Mouse (Mus musculus) MEL (cell line): ENCODE data around the gene Tnrc6c. TPM values are rescaled to one million over a fixed set of nuclear protein-coding genes. Genes with fewer than 3 reads are reported as not detected.

Experiments
- DNase-seq: peaks from one replicate; pipeline ENCODE4 v3.0.0; 2011; ENCODE audit warnings: low read depth, low spot score
- H3K27ac ChIP-seq: 2 replicates; pipeline ENCODE4 v1.5.1; 2012; ENCODE audit warnings: low read depth, mild to moderate bottlenecking, control low read depth, low read length, moderate library complexity; ENCODE audit not compliant: control insufficient read depth
- H3K27me3 ChIP-seq, 2 experiments: fragments of 150-350 bp in 1 of 2; sonication (generic) in 1 of 2; 2 replicates each; pipeline ENCODE4 v1.6.1; 2012; ENCODE audit warnings: low read length in 2 of 2, mild to moderate bottlenecking in 2 of 2, improper control_type of control experiment in 1 of 2, moderate library complexity in 1 of 2; ENCODE audit not compliant: insufficient read depth in 2 of 2, control insufficient read depth in 1 of 2
- H3K36me3 ChIP-seq, 2 experiments: 2 replicates each; pipeline ENCODE4 v1.6.1; 2012 to 2014; ENCODE audit warnings: low read length in 2 of 2, improper control_type of control experiment in 1 of 2, inconsistent platforms in 1 of 2, mild to moderate bottlenecking in 1 of 2; ENCODE audit not compliant: insufficient read depth in 2 of 2, control insufficient read depth in 1 of 2
- H3K4me1 ChIP-seq, 2 experiments: fragments of 150-350 bp in 1 of 2; sonication (generic) in 1 of 2; 2 replicates each; pipeline ENCODE4 v1.6.1; 2012; ENCODE audit warnings: low read length in 2 of 2, improper control_type of control experiment in 1 of 2, mild to moderate bottlenecking in 1 of 2; ENCODE audit not compliant: insufficient read depth in 2 of 2, control insufficient read depth in 1 of 2
- H3K4me3 ChIP-seq, 2 experiments: fragments of 150-350 bp in 1 of 2; sonication (generic) in 1 of 2; 2 replicates each; pipeline ENCODE4 v1.5.1; 2012; ENCODE audit warnings: low read depth in 2 of 2, low read length in 2 of 2, mild to moderate bottlenecking in 2 of 2, moderate library complexity in 2 of 2, control low read depth in 1 of 2, improper control_type of control experiment in 1 of 2; ENCODE audit not compliant: control insufficient read depth in 1 of 2, insufficient read depth in 1 of 2
- H3K79me2 ChIP-seq: 2 replicates; pipeline ENCODE4 v1.6.1; 2012; ENCODE audit warnings: mild to moderate bottlenecking, low read length, moderate library complexity; ENCODE audit not compliant: control insufficient read depth, poor library complexity, insufficient read depth
- H3K9ac ChIP-seq: 2 replicates; pipeline ENCODE4 v1.6.1; 2012; ENCODE audit warnings: low read depth, mild to moderate bottlenecking, control low read depth, low read length, moderate library complexity; ENCODE audit not compliant: control insufficient read depth, poor library complexity, severe bottlenecking
- H3K9me3 ChIP-seq: fragments of 150-350 bp; sonication (generic); replicated peaks from 2 replicates; pipeline ENCODE4 v1.6.1; 2012; ENCODE audit warnings: mild to moderate bottlenecking, low read length, improper control_type of control experiment, moderate library complexity; ENCODE audit not compliant: insufficient read depth
- CHD1 ChIP-seq: IDR thresholded peaks from 2 replicates; pipeline ENCODE4 v1.6.1; 2012; ENCODE audit warnings: low read depth, mild to moderate bottlenecking, inconsistent platforms, low read length, improper control_type of control experiment
- CHD2 ChIP-seq: IDR thresholded peaks from 2 replicates; pipeline ENCODE4 v1.6.1; 2011; ENCODE audit warnings: low read length, improper control_type of control experiment
- CTCF ChIP-seq, 3 experiments: IDR thresholded peaks in 2 of 3; conservative IDR thresholded peaks in 1 of 3; 2 replicates each; pipeline ENCODE4 v1.5.1; 2011 to 2012; ENCODE audit warnings: low read length in 3 of 3, low read depth in 2 of 3, mild to moderate bottlenecking in 2 of 3, improper control_type of control experiment in 1 of 3, inconsistent platforms in 1 of 3, mixed read lengths in 1 of 3, moderate library complexity in 1 of 3; ENCODE audit not compliant: control insufficient read depth in 1 of 3, insufficient read depth in 1 of 3, poor library complexity in 1 of 3, severe bottlenecking in 1 of 3
- E2F4 ChIP-seq: IDR thresholded peaks from 2 replicates; pipeline ENCODE4 v1.6.1; 2011; ENCODE audit warnings: low read depth, low read length, improper control_type of control experiment, borderline replicate concordance
- ELF1 ChIP-seq: IDR thresholded peaks from 2 replicates; pipeline ENCODE4 v1.6.1; 2014; ENCODE audit warnings: low read depth, mild to moderate bottlenecking, inconsistent platforms, low read length, improper control_type of control experiment, moderate library complexity
- EP300 ChIP-seq, 2 experiments: IDR thresholded peaks; 2 replicates each; pipeline ENCODE4 v1.6.1; 2011; ENCODE audit warnings: improper control_type of control experiment in 2 of 2, low read length in 2 of 2, low read depth in 1 of 2, mild to moderate bottlenecking in 1 of 2
- GATA1 ChIP-seq: IDR thresholded peaks from 2 replicates; pipeline ENCODE4 v1.6.1; 2011; ENCODE audit warnings: low read depth, low read length, improper control_type of control experiment
- JUND ChIP-seq: IDR thresholded peaks from 2 replicates; pipeline ENCODE4 v1.6.1; 2011; ENCODE audit warnings: low read depth, mild to moderate bottlenecking, improper control_type of control experiment, low read length
- MAFK ChIP-seq: IDR thresholded peaks from 2 replicates; pipeline ENCODE4 v1.6.1; 2011; ENCODE audit warnings: low read depth, mild to moderate bottlenecking, low read length, improper control_type of control experiment, borderline replicate concordance
- MAX ChIP-seq: IDR thresholded peaks from 2 replicates; pipeline ENCODE4 v1.6.1; 2011; ENCODE audit warnings: low read length, improper control_type of control experiment
- MAZ ChIP-seq: IDR thresholded peaks from 2 replicates; pipeline ENCODE4 v1.6.1; 2012; ENCODE audit warnings: low read depth, mild to moderate bottlenecking, inconsistent platforms, low read length, improper control_type of control experiment
- MEF2A ChIP-seq: IDR thresholded peaks from 2 replicates; pipeline ENCODE4 v1.6.1; 2014; ENCODE audit warnings: low read depth, mild to moderate bottlenecking, inconsistent platforms, low read length, improper control_type of control experiment; ENCODE audit not compliant: poor library complexity, insufficient replicate concordance, severe bottlenecking; ENCODE audit errors: extremely low read depth
- MYB ChIP-seq: IDR thresholded peaks from 2 replicates; pipeline ENCODE4 v1.6.1; 2011; ENCODE audit warnings: mild to moderate bottlenecking, low read depth, low read length, improper control_type of control experiment
- MYC ChIP-seq: IDR thresholded peaks from 2 replicates; pipeline ENCODE4 v1.6.1; 2011; ENCODE audit warnings: low read depth, mild to moderate bottlenecking, low read length, improper control_type of control experiment, moderate library complexity
- NELFE ChIP-seq: IDR thresholded peaks from 2 replicates; pipeline ENCODE4 v1.6.1; 2011; ENCODE audit warnings: low read depth, low read length, improper control_type of control experiment
- NRF1 ChIP-seq: IDR thresholded peaks from 2 replicates; pipeline ENCODE4 v1.6.1; 2014; ENCODE audit warnings: low read depth, mild to moderate bottlenecking, inconsistent platforms, low read length, improper control_type of control experiment, moderate library complexity; ENCODE audit not compliant: poor library complexity, insufficient read depth, severe bottlenecking
- POLR2A ChIP-seq, 2 experiments: IDR thresholded peaks; 2 replicates each; pipeline ENCODE4 v1.6.1; 2011 to 2012; ENCODE audit warnings: low read length in 2 of 2, mild to moderate bottlenecking in 2 of 2, control low read depth in 1 of 2, improper control_type of control experiment in 1 of 2, low read depth in 1 of 2, moderate library complexity in 1 of 2; ENCODE audit not compliant: control insufficient read depth in 1 of 2, insufficient read depth in 1 of 2, poor library complexity in 1 of 2
- POLR2AphosphoS2 ChIP-seq: IDR thresholded peaks from 2 replicates; pipeline ENCODE4 v1.6.1; 2011; ENCODE audit warnings: low read length, improper control_type of control experiment
- POLR2AphosphoS5 ChIP-seq: IDR thresholded peaks from 2 replicates; pipeline ENCODE4 v1.6.1; 2012; ENCODE audit warnings: low read depth, borderline replicate concordance, mild to moderate bottlenecking, inconsistent platforms, low read length, moderate library complexity, mixed read lengths
- RAD21 ChIP-seq: IDR thresholded peaks from 2 replicates; pipeline ENCODE4 v1.6.1; 2011; ENCODE audit warnings: mild to moderate bottlenecking, low read depth, low read length, improper control_type of control experiment
- RCOR1 ChIP-seq: IDR thresholded peaks from 2 replicates; pipeline ENCODE4 v1.6.1; 2012; ENCODE audit warnings: low read depth, mild to moderate bottlenecking, inconsistent platforms, low read length, improper control_type of control experiment
- SIN3A ChIP-seq: IDR thresholded peaks from 2 replicates; pipeline ENCODE4 v1.6.1; 2012; ENCODE audit warnings: low read length, improper control_type of control experiment, inconsistent platforms
- SMC3 ChIP-seq: IDR thresholded peaks from 2 replicates; pipeline ENCODE4 v1.6.1; 2011; ENCODE audit warnings: low read depth, low read length, improper control_type of control experiment
- TAL1 ChIP-seq: IDR thresholded peaks from 2 replicates; pipeline ENCODE4 v1.6.1; 2012; ENCODE audit warnings: mild to moderate bottlenecking, inconsistent platforms, low read length, moderate library complexity, mixed read lengths
- TBP ChIP-seq: IDR thresholded peaks from 2 replicates; pipeline ENCODE4 v1.8.0; 2011; ENCODE audit warnings: low read depth, low read length, improper control_type of control experiment
- TCF12 ChIP-seq: IDR thresholded peaks from 2 replicates; pipeline ENCODE4 v1.6.1; 2014; ENCODE audit warnings: low read depth, mild to moderate bottlenecking, inconsistent platforms, low read length, improper control_type of control experiment, moderate library complexity
- UBTF ChIP-seq: IDR thresholded peaks from 2 replicates; pipeline ENCODE4 v1.6.1; 2012; ENCODE audit warnings: low read depth, mild to moderate bottlenecking, inconsistent platforms, low read length, improper control_type of control experiment, moderate library complexity, borderline replicate concordance; ENCODE audit not compliant: insufficient read depth
- USF1 ChIP-seq: IDR thresholded peaks from 2 replicates; pipeline ENCODE4 v1.6.1; 2014; ENCODE audit warnings: low read depth, mild to moderate bottlenecking, inconsistent platforms, low read length, improper control_type of control experiment, moderate library complexity
- ZKSCAN1 ChIP-seq: IDR thresholded peaks from 2 replicates; pipeline ENCODE4 v1.6.1; 2012; ENCODE audit warnings: low read depth, mild to moderate bottlenecking, inconsistent platforms, low read length, improper control_type of control experiment, moderate library complexity
- ZNF384 ChIP-seq: IDR thresholded peaks from 2 replicates; pipeline ENCODE4 v1.6.1; 2012; ENCODE audit warnings: low read depth, mild to moderate bottlenecking, inconsistent platforms, low read length, improper control_type of control experiment
- polyA plus RNA-seq, 2 experiments: library from polyadenylated mRNA; stranded (reverse) in 1 of 2; unstranded in 1 of 2; fragments of >175 nt in 1 of 2; fragments of >200 nt in 1 of 2; gene quantifications; 2 replicates each; pipeline versions ENCODE4 v1.2.1 to v1.2.4; 2012; ENCODE audit warnings: low replicate concordance in 2 of 2, low read depth in 1 of 2; ENCODE audit not compliant: insufficient read length in 2 of 2, insufficient read depth in 1 of 2, missing spikeins in 1 of 2
- total RNA-seq: library from RNA; depleted of rRNA; stranded (reverse); fragments of 300-350 nt; gene quantifications from 2 replicates; pipeline ENCODE4 v1.2.3, GENCODE M21; 2012

Gene Tnrc6c
- total and polyA plus RNA-seq, 3 experiments, result 16.0 to 19.1 TPM; not detected in 1

GRCm38 (mm10) chr11:117797511-117798159 is 143.5 kb downstream of the Tnrc6c start, which contains the start of gene 6030468B19Rik:
6030468B19Rik (plus strand) TSS chr11:117797660.
- Histone ChIP-seq H3K27me3 (no peaks in the 10 kb centered on the region), H3K9me3 (no peaks in the 10 kb centered on the region), H3K27ac (peak within 1 kb of the TSS; percentile 37), H3K9ac (peak within 1 kb of the TSS; percentile 23), H3K36me3 (peaks cover 0 to 20% of the 10 kb centered on the region in 2 experiments; a peak in 2 of 4 replicates), H3K4me1 (peaks cover 11 to 27% of the 10 kb centered on the region in 2 experiments), H3K4me3 (peak within 1 kb of the TSS; percentile 17 to 18; a peak in 3 of 4 replicates), H3K79me2 (no peaks in the 10 kb centered on the region)
- DNase-seq, result peak; percentile 73
- TF ChIP-seq JUND (no peak), POLR2A (IDR thresholded peaks at IDR 0.05; ENCODE audit: control insufficient read depth in 1 of 2, insufficient read depth in 1 of 2, low read depth in 1 of 2, low read length in 2 of 2, poor library complexity in 1 of 2) (peak in 1 of 2 experiments; percentile 19; a peak in 1 of 4 replicates), CHD2 (no peak), UBTF (no peak), SIN3A (peak; percentile 34; the same call in 1 of the 2 replicates), ELF1 (no peak), CHD1 (no peak), SMC3 (no peak), NRF1 (peak; percentile 37; the same call in 1 of the 2 replicates), MAX (peak; percentile 68; the same call in 1 of the 2 replicates), RAD21 (no peak), EP300 (IDR thresholded peaks at IDR 0.05; ENCODE audit: low read depth in 1 of 2, low read length in 2 of 2) (peak; percentile 41 to 78), USF1 (no peak), MAFK (no peak), MAZ (no peak), POLR2AphosphoS5 (peak; percentile 52; the same call in 1 of the 2 replicates), MEF2A (no peak), TAL1 (peak; percentile 84), NELFE (peak; percentile 39), MYC (peak; percentile 82; the same call in 1 of the 2 replicates), TBP (0 out of 2 replicates have a peak, but pooled peaks have one; percentile 34), POLR2AphosphoS2 (no peak), TCF12 (peak; percentile 70), CTCF (IDR thresholded peaks at IDR 0.05 in 2 of 3, conservative IDR thresholded peaks at IDR 0.05 in 1 of 3; ENCODE audit: control insufficient read depth in 1 of 3, insufficient read depth in 1 of 3, low read depth in 2 of 3, low read length in 3 of 3, poor library complexity in 1 of 3, severe bottlenecking in 1 of 3) (no peak), MYB (no peak), E2F4 (no peak), ZKSCAN1 (no peak), GATA1 (peak; percentile 41), RCOR1 (no peak), ZNF384 (no peak)
